Mouse (Mus musculus): ENCODE measurements at regions not wholly inside any gene's neighbourhood (a gene's known extent, or its start where the extent isn't known, plus 50 kb on each side); places are given as distances from the start of the nearest gene placed in this dataset.
"Not testable (repeated sequence)": the region's sequence is repeated elsewhere in the genome, so short reads cannot be mapped to it uniquely, and the experiment has no call there.

GRCm38 (mm10) chr7:73019764-73020354 is 355.4 kb upstream of the Rgma start:
- DNase-seq (ENCODE audit: low read depth in 1 of 2, low spot score in 2 of 2) = no peak

- no peak for DNase-seq (ENCODE audit: low read depth in 1 of 2, low spot score in 2 of 2)
Observed at GRCm38 (mm10) chr7:73021786-73022185, 353.5 kb upstream of the Rgma start.

- DNase-seq (ENCODE audit: low read depth in 1 of 2, low spot score in 2 of 2) = no peak
Observed at GRCm38 (mm10) chr7:73025640-73026039, 349.7 kb upstream of the Rgma start.

GRCm38 (mm10) chr7:73028952-73029351 is 346.4 kb upstream of the Rgma start:
- DNase-seq (ENCODE audit: low read depth in 1 of 2, low spot score in 2 of 2) = no peak

GRCm38 (mm10) chr7:73031407-73031806 is 343.9 kb upstream of the Rgma start:
- no peak for DNase-seq (ENCODE audit: low read depth in 1 of 2, low spot score in 2 of 2)

- no peak for DNase-seq (ENCODE audit: low read depth in 1 of 2, low spot score in 2 of 2)
Observed at GRCm38 (mm10) chr7:73032316-73032980, 342.9 kb upstream of the Rgma start.

GRCm38 (mm10) chr7:73036801-73037555 is 338.3 kb upstream of the Rgma start:
- DNase-seq (ENCODE audit: low read depth in 1 of 2, low spot score in 2 of 2) = no peak

- DNase-seq (ENCODE audit: low read depth in 1 of 2, low spot score in 2 of 2) = no peak
Observed at GRCm38 (mm10) chr7:73037638-73038037, 337.7 kb upstream of the Rgma start.

- DNase-seq (ENCODE audit: low read depth in 1 of 2, low spot score in 2 of 2) = no peak
Observed at GRCm38 (mm10) chr7:73039921-73040320, 335.4 kb upstream of the Rgma start.

GRCm38 (mm10) chr7:73044316-73044715 is 331.0 kb upstream of the Rgma start:
- no peak for DNase-seq (ENCODE audit: low read depth in 1 of 2, low spot score in 2 of 2)

- no peak for DNase-seq (ENCODE audit: low read depth in 1 of 2, low spot score in 2 of 2)
Observed at GRCm38 (mm10) chr7:73055891-73056290, 319.4 kb upstream of the Rgma start.

- no peak for DNase-seq (ENCODE audit: low read depth in 1 of 2, low spot score in 2 of 2)
Observed at GRCm38 (mm10) chr7:73063556-73063955, 311.8 kb upstream of the Rgma start.

- no peak for DNase-seq (ENCODE audit: low read depth in 1 of 2, low spot score in 2 of 2)
Observed at GRCm38 (mm10) chr7:73068534-73068933, 306.8 kb upstream of the Rgma start.

- DNase-seq (ENCODE audit: low read depth in 1 of 2, low spot score in 2 of 2) = no peak
Observed at GRCm38 (mm10) chr7:73069352-73069751, 306.0 kb upstream of the Rgma start.

GRCm38 (mm10) chr7:73075391-73075790 is 299.9 kb upstream of the Rgma start:
- not testable (repeated sequence) for DNase-seq (ENCODE audit: low read depth in 1 of 2, low spot score in 2 of 2)

GRCm38 (mm10) chr7:73087496-73088185 is 287.7 kb upstream of the Rgma start:
- DNase-seq (ENCODE audit: low read depth in 1 of 2, low spot score in 2 of 2) = no peak

- no peak for DNase-seq (ENCODE audit: low read depth in 1 of 2, low spot score in 2 of 2)
Observed at GRCm38 (mm10) chr7:73088321-73088720, 287.0 kb upstream of the Rgma start.

- no peak for DNase-seq (ENCODE audit: low read depth in 1 of 2, low spot score in 2 of 2)
Observed at GRCm38 (mm10) chr7:73091758-73092157, 283.6 kb upstream of the Rgma start.

GRCm38 (mm10) chr7:73094059-73094458 is 281.2 kb upstream of the Rgma start:
- DNase-seq (ENCODE audit: low read depth in 1 of 2, low spot score in 2 of 2) = no peak

GRCm38 (mm10) chr7:73118871-73119270 is 256.4 kb upstream of the Rgma start:
- peak; percentile 62 to 64 for DNase-seq (ENCODE audit: low read depth in 1 of 2, low spot score in 2 of 2)

- no peak for DNase-seq (ENCODE audit: low read depth in 1 of 2, low spot score in 2 of 2)
Observed at GRCm38 (mm10) chr7:73120276-73120675, 255.0 kb upstream of the Rgma start.

- DNase-seq (ENCODE audit: low read depth in 1 of 2, low spot score in 2 of 2) = no peak
Observed at GRCm38 (mm10) chr7:73124976-73125375, 250.3 kb upstream of the Rgma start.
